Mouse (Mus musculus) embryonic facial prominence, embryonic 15.5 days (tissue): ENCODE measurements around the gene Adgrg7. TPM values are rescaled to one million over a fixed set of nuclear protein-coding genes. Genes with fewer than 3 reads are reported as not detected.

ENCODE experiments used
- ATAC-seq: fragments of 200-750 bp; cut with Nextera tagmentation; 2 replicates; pipeline ENCODE4 v1.8.0; 2017; ENCODE audit warnings: low read depth, moderate TSS enrichment; ENCODE audit not compliant: insufficient number of reproducible peaks, low FRiP score, low TSS enrichment
- H3K27ac ChIP-seq: fragments of 300-500 bp; sonication (generic); replicated peaks from 2 replicates; pipeline ENCODE4 v1.5.1; 2015; ENCODE audit warnings: mild to moderate bottlenecking, inconsistent platforms
- H3K27me3 ChIP-seq: fragments of 300-500 bp; sonication (generic); 2 replicates; pipeline ENCODE4 v1.6.1; 2015; ENCODE audit warnings: inconsistent platforms
- H3K36me3 ChIP-seq: fragments of 300-500 bp; sonication (generic); 2 replicates; pipeline ENCODE4 v1.6.1; 2015; ENCODE audit warnings: mild to moderate bottlenecking, inconsistent platforms
- H3K4me1 ChIP-seq: fragments of 300-500 bp; sonication (generic); 2 replicates; pipeline ENCODE4 v1.6.1; 2015; ENCODE audit warnings: inconsistent platforms
- H3K4me2 ChIP-seq: fragments of 300-500 bp; sonication (generic); replicated peaks from 2 replicates; pipeline ENCODE4 v1.6.1; 2015; ENCODE audit warnings: mild to moderate bottlenecking, inconsistent platforms
- H3K4me3 ChIP-seq: fragments of 300-500 bp; sonication (generic); replicated peaks from 2 replicates; pipeline ENCODE4 v1.5.1; 2015; ENCODE audit warnings: mild to moderate bottlenecking, inconsistent platforms
- H3K9ac ChIP-seq: fragments of 300-500 bp; sonication (generic); 2 replicates; pipeline ENCODE4 v1.6.1; 2015; ENCODE audit warnings: inconsistent platforms
- H3K9me3 ChIP-seq: fragments of 300-500 bp; sonication (generic); replicated peaks from 2 replicates; pipeline ENCODE4 v1.6.1; 2016; ENCODE audit warnings: inconsistent platforms
- WGBS: fragments of 180-500 bp; shearing (Covaris S2); methylation state at CpG from one replicate; pipeline ENCODE4 v1.1.7; 2015; 5-methylcytosine and 5-hydroxymethylcytosine counted together
- polyA plus RNA-seq: library from polyadenylated mRNA; unstranded; fragments of >200 nt; fragmentation: Nextera tagmentation; extraction: Ambion mirVana; gene quantifications from 2 replicates; pipeline ENCODE4 v1.2.1, GENCODE M21; 2015

Gene Adgrg7
- polyA plus RNA-seq, 1 experiment from 2014 or later = not detected

- ATAC-seq = no peak
- whole genome bisulfite sequencing = 87% methylated on average over 3 of the region's 3 CpGs
- H3K27me3 ChIP-seq = no peaks in the 10 kb centered on the region
- no peak overlapping the region for H3K27ac ChIP-seq
- H3K4me2 ChIP-seq = no peak overlapping the region
- peaks cover 37% of the 10 kb centered on the region for H3K36me3 ChIP-seq
- no peak overlapping the region for H3K9ac ChIP-seq
- H3K4me1 ChIP-seq = no peaks in the 10 kb centered on the region
- no peak overlapping the region for H3K4me3 ChIP-seq
- no peaks in the 10 kb centered on the region for H3K9me3 ChIP-seq
These were observed 94.8 kb downstream of the Adgrg7 start for GRCm38 (mm10) chr16:56700898-56701297.

- H3K4me1 ChIP-seq = no peaks in the 10 kb centered on the region
- H3K36me3 ChIP-seq = peaks cover 38% of the 10 kb centered on the region
- no peak overlapping the region for H3K4me3 ChIP-seq
- no peak for ATAC-seq
- no peak overlapping the region for H3K27ac ChIP-seq
- H3K4me2 ChIP-seq = no peak overlapping the region
- no peaks in the 10 kb centered on the region for H3K27me3 ChIP-seq
- H3K9me3 ChIP-seq = no peaks in the 10 kb centered on the region
- 65% methylated on average over 2 of the region's 2 CpGs for WGBS
- H3K9ac ChIP-seq = no peak overlapping the region
These were observed 99.2 kb downstream of the Adgrg7 start for GRCm38 (mm10) chr16:56696448-56696847.

- Histone ChIP-seq H3K27me3 (no peaks in the 10 kb centered on the region), H3K4me1 (no peaks in the 10 kb centered on the region), H3K27ac (no peak overlapping the region), H3K9me3 (no peaks in the 10 kb centered on the region), H3K4me3 (no peak overlapping the region), H3K4me2 (no peak overlapping the region), H3K36me3 (peaks cover 36% of the 10 kb centered on the region), H3K9ac (no peak overlapping the region)
- no peak for ATAC-seq
- 83% methylated on average over 7 of the region's 7 CpGs for WGBS
These were observed 104.9 kb downstream of the Adgrg7 start for GRCm38 (mm10) chr16:56690715-56691114.

- H3K36me3 ChIP-seq = peaks cover 41% of the 10 kb centered on the region
- no peak overlapping the region for H3K4me3 ChIP-seq
- H3K9ac ChIP-seq = no peak overlapping the region
- no peak overlapping the region for H3K27ac ChIP-seq
- H3K4me1 ChIP-seq = no peaks in the 10 kb centered on the region
- no peaks in the 10 kb centered on the region for H3K9me3 ChIP-seq
- WGBS = 90% methylated on average over 5 of the region's 5 CpGs
- no peaks in the 10 kb centered on the region for H3K27me3 ChIP-seq
- no peak overlapping the region for H3K4me2 ChIP-seq
- no peak for ATAC-seq
These were observed 108.9 kb downstream of the Adgrg7 start for GRCm38 (mm10) chr16:56686747-56687146.

- Histone ChIP-seq H3K9ac (no peak overlapping the region), H3K4me2 (no peak overlapping the region), H3K27ac (no peak overlapping the region), H3K4me3 (no peak overlapping the region), H3K4me1 (no peaks in the 10 kb centered on the region), H3K27me3 (no peaks in the 10 kb centered on the region), H3K9me3 (no peaks in the 10 kb centered on the region), H3K36me3 (peaks cover 18% of the 10 kb centered on the region; the same call in 1 of the 2 replicates)
- no peak for ATAC-seq
- WGBS = 73% methylated on average over 8 of the region's 8 CpGs
These were observed 114.5 kb downstream of the Adgrg7 start for GRCm38 (mm10) chr16:56681010-56681645.

GRCm38 (mm10) chr16:56677146-56677545, 118.5 kb downstream of the Adgrg7 start:
- H3K9me3 ChIP-seq = no peaks in the 10 kb centered on the region
- no peaks in the 10 kb centered on the region for H3K4me1 ChIP-seq
- no peak overlapping the region for H3K9ac ChIP-seq
- H3K27me3 ChIP-seq = no peaks in the 10 kb centered on the region
- H3K36me3 ChIP-seq = no peaks in the 10 kb centered on the region
- H3K27ac ChIP-seq = no peak overlapping the region
- 67% methylated on average over 4 of the region's 4 CpGs for WGBS
- no peak for ATAC-seq
- H3K4me2 ChIP-seq = no peak overlapping the region
- no peak overlapping the region for H3K4me3 ChIP-seq

Other genes with a start within 250 kb of the Adgrg7 start
- gene Tfg, start 78.4 kb downstream of the Adgrg7 start, polyA plus RNA-seq = 145 and 157 TPM in 2 replicates
- gene Tmem45a, start 90.3 kb upstream of the Adgrg7 start, polyA plus RNA-seq = 82.2 and 101 TPM in 2 replicates
- gene Lnp1, start 132.2 kb upstream of the Adgrg7 start, polyA plus RNA-seq = 0.25 and 1.1 TPM in 2 replicates